Mouse (Mus musculus) erythroblast, adult 5-6 weeks (primary cell): ENCODE data around the gene Csde1. TPM values are rescaled to one million over a fixed set of nuclear protein-coding genes. Genes with fewer than 3 reads are reported as not detected.
A peak's percentile ranks its signal among the peaks of the same experiment; 100 is the strongest.

Source experiments
- ATAC-seq: replicated peaks from 2 replicates; pipeline ENCODE4 v1.8.0; 2016; ENCODE audit warnings: moderate number of reproducible peaks, mild to moderate bottlenecking, moderate TSS enrichment, inconsistent platforms; ENCODE audit not compliant: poor library complexity, low FRiP score, severe bottlenecking
- total RNA-seq, 2 experiments: library from RNA; stranded (forward) in 1 of 2; stranded (reverse) in 1 of 2; fragments of 150-400 nt in 1 of 2; fragments of 200-764, 138-1000 nt in 1 of 2; gene quantifications; 2 replicates each; pipeline versions ENCODE4 v1.2.3 to v1.2.4; 2015 to 2017; ENCODE audit warnings: low replicate concordance in 2 of 2

The Csde1 gene
- total RNA-seq, 2 experiments from 2014 or later: 84.4 to 294 TPM

DNA sequence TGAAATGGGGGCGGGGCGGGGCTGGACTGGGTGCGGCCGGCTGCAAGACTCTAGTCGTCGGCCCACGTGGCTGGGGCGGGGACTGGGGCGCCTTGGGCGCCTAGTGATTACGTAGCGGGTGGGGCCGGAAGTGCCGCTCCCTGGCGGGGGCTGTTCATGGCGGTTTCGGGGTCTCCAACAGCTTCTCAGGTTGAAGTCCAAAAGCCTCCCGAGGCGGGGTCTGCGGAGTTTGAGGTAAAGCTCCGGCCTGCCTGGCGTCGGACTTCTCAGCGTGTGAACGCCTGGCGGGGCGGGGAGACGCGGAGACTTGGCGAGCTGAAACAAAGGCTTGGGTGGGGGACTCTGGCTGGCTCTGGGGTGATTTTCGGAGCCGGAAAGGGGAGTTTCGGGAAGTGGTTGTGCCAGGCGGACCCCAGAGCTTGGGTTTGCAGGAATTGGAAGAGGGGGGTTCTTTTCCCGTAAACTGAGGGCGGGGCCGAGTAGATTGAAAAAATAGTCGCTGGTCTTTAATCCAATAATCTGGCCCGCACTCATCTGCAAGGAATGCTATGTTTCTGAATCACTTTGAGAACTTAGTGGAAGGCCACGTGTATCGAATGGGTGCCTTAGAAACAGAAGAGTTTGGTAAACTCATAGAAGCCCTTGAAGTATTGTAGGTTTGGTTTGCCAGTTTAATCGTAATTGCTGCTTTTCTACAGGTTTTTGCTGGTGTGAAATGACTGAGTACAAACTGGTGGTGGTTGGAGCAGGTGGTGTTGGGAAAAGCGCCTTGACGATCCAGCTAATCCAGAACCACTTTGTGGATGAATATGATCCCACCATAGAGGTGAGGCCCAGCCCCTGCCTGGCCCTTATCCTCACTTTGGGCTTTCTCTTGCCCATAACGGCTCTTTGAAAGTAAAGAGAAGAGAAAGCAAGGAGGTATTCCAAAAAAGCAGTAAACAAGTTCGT is 38.3 kb downstream of the Csde1 start, which contains the start of gene Nras:
Gene Nras, plus strand, starts transcription at position 79 of the 951 bp plus-strand sequence.
- peak; percentile 100 for ATAC-seq

DNA sequence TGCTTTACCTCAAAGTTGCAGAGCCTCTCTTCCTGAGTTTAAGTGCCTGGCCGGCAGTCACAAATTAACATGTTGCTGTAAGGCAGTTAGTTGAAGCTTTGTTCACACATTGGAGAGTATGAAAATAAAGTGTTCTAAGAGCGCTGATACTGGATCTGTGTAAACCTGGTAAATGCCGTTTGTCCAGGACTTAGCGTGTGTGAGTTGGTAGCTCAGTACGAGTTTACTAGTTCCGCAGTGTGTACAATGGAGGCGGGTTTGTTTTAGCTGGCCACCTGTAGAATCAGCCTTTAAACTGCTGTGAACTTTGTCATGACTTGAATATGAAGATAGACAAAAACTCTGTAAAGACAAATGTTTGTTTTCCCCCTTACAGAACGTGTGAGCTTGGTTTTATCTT is 46.7 kb downstream of the Csde1 start:
- ATAC-seq: no peak

DNA sequence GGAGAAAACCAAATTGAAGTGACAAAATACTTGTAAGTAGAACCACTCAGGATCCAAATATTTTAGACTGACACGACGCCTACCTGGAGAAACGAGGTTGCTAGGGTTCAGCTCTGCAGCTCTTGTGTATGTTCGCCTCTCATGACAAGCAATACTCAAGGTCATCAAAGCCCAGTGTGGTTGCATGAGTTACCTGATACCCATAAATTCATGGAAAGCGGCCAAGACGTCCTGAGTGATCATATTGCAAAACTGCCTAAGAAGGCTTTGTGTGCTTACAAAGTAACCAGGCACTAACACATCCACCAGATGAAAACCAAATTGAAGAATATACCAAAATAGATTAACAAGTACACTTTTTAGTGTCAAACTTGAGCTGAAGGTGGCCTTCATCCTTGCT is 48.7 kb downstream of the Csde1 start:
- ATAC-seq: no peak

DNA sequence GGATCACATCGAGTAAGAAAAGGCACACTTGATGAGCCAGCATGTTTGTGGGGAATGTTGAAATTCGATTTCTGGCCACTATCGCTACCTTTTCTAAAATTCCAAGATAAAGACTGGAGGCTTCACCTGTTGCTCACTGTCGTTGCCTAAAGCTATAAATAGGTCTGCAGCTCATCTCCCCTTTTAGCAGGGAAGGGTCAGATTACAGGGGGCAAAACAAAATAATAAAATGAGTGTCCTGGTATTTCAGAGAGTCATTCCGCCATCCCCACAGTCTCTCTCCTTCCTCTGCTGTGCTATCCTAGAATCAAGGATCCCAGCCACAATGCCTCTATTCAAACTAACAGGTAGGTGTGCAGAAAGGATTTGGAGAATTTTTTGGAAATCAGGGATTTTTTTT is 53.5 kb downstream of the Csde1 start, which contains the start of gene Ampd1:
Gene Ampd1, plus strand, starts transcription at position 244 of the 400 bp plus-strand sequence.
- no peak for ATAC-seq

DNA sequence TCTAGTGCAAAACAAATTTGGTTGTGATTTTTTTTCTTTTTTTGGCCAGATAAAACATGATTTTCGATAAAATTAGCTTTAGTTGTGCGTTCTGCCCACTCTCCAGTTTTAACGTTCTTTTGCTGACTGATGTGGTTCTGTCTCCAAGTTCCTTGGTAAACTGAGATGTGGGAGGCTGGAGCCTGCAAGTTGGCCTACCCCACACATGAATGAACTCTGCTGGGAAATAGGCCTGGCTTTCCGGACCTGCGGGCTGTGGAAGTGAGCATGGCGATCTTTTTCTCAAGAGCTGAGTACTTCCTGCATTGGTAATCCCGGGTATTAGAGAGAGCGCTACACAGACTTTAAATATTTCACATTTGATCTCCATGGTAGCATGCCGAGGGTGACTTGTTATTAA is 55.6 kb downstream of the Csde1 start:
- ATAC-seq: no peak

DNA sequence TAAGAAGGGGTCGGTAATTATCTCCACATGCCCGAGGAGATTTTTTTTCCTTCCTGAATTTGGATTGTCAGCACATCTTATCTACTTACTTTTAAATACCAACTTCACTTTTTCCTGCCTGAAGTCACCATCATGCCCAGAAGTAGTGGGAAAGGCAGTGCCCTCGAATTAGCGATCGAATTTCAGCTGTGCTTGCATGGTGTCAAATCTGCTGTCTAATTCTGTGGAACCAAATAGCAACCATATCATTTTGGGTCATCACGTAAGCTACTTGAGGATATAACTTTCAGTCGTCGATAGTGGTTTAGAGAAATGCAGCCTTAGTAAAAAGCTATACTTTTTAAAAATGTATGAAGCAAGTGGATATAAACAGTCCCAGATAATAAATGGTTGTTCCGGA is 56.2 kb downstream of the Csde1 start:
- no peak for ATAC-seq

DNA sequence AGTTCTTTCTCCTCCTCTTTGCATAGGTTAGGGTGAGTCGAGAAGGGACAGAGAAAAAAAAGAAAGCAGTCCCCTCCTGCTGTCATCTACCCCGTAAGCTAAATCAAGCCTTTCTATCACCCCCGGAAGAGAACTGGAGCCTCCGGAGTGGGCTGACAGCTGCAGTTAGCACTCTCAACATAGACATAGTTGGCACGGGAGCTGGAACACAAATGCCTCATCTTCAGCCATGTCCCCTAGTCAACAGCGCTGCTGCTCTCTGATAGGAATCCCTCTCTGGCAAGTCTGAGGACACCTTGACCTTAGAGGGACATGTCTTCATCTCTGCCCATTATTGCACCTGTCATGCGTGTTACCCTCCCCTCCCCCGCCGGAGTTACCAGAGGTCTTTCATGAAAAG is 59.1 kb downstream of the Csde1 start:
- no peak for ATAC-seq

DNA sequence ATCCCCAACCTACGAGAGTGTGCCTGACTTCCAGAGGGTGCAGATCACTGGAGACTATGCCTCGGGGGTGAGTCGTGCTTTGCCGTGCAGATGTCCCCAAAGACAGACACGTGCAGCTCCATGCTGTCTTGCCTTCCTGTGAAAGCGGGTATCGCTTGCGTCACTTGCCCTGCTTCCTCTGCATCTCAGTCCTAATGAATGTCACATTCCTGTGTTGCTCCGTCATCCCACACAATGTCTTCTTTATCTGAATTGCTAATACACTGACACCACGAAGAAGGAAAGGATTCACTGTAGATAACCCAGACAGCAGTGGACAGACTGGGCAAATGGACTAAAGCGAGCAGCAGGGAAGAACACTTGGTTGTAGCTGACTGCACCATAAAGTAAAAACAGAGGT is 60.8 kb downstream of the Csde1 start:
- ATAC-seq: no peak

DNA sequence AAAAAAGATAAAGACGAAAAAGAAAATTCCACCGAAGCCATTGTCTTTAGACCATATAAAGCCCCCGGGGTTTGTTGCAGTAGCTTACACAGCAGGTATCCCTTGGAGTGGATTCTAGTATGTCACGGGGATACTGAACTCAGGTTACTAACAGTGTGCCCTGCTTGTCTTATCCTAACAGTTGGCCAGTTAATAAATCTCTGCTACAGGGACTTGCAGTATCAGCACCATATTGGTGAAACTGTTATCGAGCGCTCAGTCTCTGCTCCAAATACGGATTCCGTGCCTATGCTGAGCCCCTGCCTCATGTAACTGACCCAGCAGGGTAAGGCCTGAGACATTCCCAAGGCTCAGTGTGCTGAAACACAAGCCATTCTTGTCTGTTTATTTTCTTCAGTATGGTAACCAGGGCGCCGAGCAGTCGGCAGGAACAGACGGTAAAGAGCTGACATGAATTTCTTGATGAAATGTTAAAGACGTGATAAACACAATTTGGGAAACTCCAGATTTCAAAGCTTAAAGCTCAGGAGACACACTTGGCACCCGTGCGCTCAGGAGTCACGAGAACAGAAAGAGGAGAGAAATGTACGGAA is 61.7 kb downstream of the Csde1 start:
- no peak for ATAC-seq

DNA sequence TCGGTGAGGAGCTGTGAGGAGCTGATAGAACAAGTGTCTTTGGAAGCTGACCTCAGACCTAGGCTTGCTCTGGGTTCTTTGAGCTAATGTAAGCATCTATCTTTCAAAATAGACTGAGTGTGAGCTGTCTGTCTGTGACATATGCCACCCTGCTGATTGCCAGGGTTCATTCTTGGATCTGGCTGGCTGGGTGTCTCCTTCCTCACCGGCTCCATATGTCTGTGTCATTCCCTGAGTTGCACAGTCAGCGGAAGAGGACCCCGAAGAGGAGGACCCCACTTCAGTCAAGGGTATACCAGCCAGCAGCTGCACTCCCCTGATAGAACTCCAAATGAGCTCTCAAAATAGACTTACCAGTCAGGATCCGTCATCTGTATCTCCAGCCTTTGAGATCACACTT is 62.5 kb downstream of the Csde1 start:
- no peak for ATAC-seq

DNA sequence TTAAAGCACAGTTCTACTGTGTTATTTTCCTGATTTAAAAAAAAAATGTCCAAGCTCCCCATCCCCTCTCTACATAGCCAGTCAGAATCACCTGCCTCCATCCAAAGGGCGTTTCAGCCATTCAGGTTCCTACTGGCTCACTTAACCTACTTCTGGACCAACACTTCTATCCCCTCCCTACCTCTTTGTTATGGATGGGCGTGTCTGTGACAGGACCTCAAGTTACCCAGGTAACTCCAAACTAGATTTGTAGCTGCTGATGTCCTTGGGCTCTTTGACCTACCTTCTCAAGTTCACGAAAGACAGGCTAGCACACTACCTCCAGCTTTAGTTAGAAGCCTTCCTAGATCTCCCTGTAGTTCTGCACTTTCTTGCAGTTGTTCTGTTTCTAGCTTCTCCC is 65.8 kb downstream of the Csde1 start:
- ATAC-seq: no peak

DNA sequence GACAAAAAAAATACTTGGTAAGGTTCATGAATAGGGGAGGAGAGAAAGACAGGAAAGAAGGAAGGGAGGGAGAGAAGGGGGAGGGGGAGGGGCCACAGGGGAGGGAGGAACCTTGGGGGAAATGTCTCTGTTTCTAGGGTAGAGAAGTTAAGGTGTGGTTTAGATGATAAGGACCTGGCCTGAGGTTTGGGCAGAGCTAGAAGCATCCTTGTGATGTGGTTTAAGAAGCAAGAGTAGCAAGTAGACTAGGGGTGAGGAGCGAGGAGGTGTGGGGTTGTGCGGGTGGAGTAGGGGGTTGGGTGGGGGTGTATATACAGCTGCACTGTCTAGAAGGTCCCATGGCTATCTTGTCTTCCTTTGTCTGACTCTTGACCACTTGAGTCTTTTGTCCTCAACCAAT is 71.5 kb downstream of the Csde1 start:
- no peak for ATAC-seq

DNA sequence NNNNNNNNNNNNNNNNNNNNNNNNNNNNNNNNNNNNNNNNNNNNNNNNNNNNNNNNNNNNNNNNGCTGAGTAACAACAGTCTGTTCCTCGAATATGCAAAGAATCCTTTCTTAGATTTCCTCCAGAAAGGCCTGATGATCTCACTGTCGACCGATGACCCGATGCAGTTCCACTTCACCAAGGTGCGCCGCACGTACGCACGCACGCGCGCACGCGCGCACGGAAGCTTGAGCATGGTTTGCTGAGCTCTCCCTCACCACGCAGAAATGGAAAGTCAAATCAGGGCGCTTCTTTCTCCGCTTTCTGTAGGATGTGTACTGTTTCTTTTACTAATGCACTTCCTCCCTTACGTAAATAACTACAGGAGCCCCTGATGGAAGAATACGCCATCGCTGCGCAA is 78.4 kb downstream of the Csde1 start:
- no peak for ATAC-seq

DNA sequence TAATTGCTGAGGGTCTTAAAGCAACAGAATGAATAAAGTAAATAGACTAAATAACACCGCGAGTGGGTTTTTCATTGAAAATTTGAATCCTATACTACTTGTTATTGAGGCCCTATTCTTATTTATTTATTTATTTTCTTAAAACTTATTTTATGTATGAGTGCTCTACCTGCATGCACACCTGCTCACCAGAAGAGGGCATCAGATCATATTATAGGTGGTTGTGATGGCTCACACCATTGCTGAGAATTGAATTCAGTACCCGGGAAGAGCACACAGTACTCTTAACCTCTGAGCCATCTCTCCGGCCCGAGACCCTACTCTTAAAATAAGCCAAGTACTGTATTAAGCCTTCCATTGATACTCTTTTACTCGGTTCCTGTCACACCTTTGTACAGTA is 79.4 kb downstream of the Csde1 start:
- ATAC-seq: no peak

DNA sequence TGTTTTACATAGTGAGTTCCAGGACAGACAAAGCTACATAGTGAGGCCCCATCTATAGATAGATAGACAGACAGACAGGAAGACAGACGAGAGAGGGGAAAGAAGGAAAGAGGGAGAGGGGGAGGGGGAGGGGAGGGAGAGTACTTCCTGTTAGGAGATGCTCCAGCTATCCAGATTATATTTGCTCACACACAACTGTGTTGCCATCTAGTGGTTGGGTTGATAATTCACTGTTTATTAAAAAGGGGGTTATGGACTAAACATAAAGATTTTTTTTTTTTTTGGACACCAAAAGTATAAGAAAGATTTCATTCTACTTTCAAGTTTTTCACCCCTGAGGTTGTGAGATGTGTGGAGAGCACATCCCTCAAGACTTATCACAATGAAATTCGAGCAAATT is 80.5 kb downstream of the Csde1 start:
- ATAC-seq: no peak

DNA sequence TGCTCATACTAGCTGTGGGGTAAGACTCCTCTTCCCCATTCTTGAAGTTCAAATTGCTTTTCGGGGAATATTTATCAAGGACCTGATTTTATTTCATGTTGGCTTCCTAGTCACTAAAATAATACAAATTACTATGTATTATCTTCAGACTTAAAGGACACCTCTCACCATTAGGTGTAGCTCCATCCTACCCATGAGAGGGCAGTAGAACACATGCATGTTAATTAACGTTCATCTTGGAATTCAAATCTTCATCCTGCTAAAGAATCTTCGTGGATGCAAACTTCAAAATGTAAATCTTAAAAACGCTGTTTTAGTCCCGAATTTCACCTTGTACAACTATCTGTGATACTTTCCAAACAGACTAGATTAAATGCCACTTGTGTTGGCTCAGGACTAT is 81.0 kb downstream of the Csde1 start:
- no peak for ATAC-seq

DNA sequence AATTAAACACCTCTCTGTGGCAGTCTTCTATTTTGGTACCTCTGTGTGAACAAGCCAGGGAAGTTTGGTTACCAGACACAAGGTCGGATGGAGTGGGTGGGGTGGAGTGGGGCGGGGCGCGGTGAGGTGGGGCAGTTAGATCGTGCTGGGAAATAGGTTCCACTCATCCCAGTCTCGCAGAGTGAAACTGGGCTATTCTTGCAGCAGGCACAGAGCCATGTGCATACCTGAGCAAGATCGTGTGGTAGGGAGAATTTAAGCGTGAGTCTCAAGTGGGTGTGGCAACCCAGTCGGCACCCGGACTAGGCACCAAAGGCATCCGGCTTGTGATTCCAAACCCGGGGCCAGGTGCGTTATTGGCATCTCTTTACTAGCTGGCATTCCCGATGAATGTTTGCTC is 81.7 kb downstream of the Csde1 start:
- ATAC-seq: peak; percentile 59

DNA sequence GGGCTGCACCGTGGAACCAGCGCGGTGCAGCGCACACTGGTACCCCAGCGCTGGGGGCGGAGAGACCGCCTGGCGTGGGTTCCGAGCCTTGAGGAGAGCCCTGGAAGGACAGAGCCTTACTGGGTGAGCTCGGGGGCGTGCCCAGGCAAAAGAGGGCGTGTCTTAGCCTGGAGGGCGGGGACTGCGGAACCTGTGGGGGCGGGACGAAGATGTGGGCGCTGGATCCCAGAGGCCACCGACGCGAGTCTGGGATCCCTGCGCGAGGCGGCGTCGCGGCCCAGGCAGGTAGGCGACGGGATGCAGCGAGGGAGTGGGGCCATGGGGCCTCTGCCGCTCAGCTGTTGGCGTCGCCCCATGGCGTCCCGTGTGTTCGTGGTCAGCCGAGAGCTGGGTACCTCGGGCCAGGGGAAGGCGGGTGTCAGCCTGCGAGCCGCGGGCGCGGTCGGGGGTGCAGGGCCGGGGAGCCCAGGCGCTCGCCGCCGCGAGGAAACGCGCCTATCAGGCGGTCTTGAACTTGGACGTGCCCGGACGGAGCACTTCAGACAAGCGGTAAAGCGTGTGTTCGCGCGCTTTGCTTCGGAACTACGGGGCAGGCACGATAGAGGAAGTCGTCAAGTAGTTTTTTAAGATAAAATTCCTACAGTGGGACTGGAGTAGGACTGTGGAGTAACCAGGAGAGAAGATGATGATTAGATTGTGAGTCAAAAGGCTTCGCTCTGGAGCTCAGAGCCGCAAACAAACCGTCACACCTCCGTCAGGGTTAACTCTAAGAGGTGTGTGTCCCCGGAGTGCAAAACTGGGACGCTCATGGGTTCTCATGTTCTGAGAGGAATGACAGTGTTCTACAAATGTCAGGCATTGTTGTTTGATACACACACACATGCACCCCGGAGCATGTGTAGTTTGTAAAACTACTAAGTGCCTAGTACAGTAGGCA is 82.5 kb downstream of the Csde1 start, which contains the start of gene Dennd2c:
Gene Dennd2c, plus strand, starts transcription at position 151 of the 937 bp plus-strand sequence.
- ATAC-seq: peak; percentile 93
